Mouse (Mus musculus): ENCODE data around the gene 2010003K11Rik. TPM values are rescaled to one million over a fixed set of nuclear protein-coding genes. Genes with fewer than 3 reads are reported as not detected.

2010003K11Rik gene
- total RNA-seq (2012; rRNA removed) = not detected in 2 replicates

DNA sequence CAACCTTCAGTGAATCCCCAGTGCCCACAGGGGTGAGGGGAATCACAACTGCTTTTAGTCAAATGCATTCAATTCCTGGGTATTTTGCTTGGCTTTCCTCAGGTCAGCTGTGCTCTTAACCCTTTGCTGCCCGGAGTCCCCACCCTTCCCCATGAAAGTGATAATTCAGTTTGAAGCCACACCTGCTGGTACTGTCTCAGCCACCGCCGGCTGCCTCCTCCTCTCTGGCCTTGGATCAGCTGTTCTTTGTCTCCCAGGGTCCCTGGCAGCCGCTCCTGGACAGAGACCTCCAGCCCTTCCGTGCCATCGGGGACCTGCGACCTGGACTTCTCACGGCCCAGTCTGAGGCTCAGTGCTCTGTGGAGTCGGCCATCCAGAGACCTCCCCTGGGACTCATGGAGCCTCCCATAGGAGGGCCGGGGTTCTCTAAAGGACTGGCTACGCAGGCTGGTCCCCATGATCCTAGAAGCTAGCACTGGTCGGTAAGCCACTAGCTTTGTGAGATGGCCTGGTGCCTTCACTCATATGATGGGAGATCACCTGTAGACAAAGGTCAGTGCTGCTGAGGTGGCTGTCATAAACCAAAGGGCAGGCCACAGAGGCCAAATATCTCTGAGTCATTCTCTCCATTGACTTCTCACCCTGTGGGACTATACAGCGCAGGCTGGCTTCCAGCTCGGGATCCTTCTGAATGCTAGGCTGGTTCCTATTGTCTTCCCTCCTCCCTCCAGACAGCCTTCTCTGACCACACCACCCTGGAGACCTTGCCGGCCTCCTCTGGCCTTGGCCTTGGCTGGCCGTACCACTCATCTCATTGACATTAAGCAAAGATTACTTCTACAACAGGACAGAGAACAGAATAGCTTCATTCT is at the start of gene 2010003K11Rik:
2010003K11Rik (minus strand) TSS at position 522 of the 872 bp plus-strand sequence.
- no peak within 1 kb of the TSS for H3K27ac ChIP-seq (ENCODE audit: insufficient read depth, low read depth, low read length, poor library complexity, severe bottlenecking)
- no peaks in the 10 kb centered on the region for H3K36me3 ChIP-seq (ENCODE audit: control insufficient read depth, insufficient read depth, low read length, poor library complexity, severe bottlenecking)
- H3K9me3 ChIP-seq (ENCODE audit: control insufficient read depth, insufficient read depth, low read depth, low read length) = no peaks in the 10 kb centered on the region
- TF ChIP-seq MAFK (IDR thresholded peaks at IDR 0.05; ENCODE audit: insufficient read depth, low read depth, low read length) (no peak), HCFC1 (IDR thresholded peaks at IDR 0.05; ENCODE audit: borderline replicate concordance, insufficient read depth, low read length) (no peak), ZNF384 (IDR thresholded peaks at IDR 0.05; ENCODE audit: low read depth, low read length) (no peak), CHD2 (IDR thresholded peaks at IDR 0.05; ENCODE audit: low read depth, low read length) (no peak), ZC3H11A (IDR thresholded peaks at IDR 0.05; ENCODE audit: borderline replicate concordance, low read depth, low read length) (no peak)
- H3K4me3 ChIP-seq (ENCODE audit: insufficient read depth in 1 of 2, low read depth in 1 of 2, low read length in 2 of 2, poor library complexity in 1 of 2, severe bottlenecking in 1 of 2) = no peak within 1 kb of the TSS
- no peak within 1 kb of the TSS for H3K9ac ChIP-seq (ENCODE audit: insufficient read depth, low read depth, low read length, poor library complexity, severe bottlenecking)
- no peak for DNase-seq (ENCODE audit: low read depth, low spot score)
- in situ Hi-C loops (cut with MboI; ENCODE audit: low sequenced_read_pairs in 2 of 2, unreplicated experiment in 2 of 2) = no loop called here
- peaks cover 0 to 7% of the 10 kb centered on the region in 2 experiments; a peak in 2 of 4 replicates for H3K4me1 ChIP-seq (ENCODE audit: control insufficient read depth in 2 of 2, insufficient read depth in 2 of 2, low read length in 2 of 2, poor library complexity in 1 of 2)

DNA sequence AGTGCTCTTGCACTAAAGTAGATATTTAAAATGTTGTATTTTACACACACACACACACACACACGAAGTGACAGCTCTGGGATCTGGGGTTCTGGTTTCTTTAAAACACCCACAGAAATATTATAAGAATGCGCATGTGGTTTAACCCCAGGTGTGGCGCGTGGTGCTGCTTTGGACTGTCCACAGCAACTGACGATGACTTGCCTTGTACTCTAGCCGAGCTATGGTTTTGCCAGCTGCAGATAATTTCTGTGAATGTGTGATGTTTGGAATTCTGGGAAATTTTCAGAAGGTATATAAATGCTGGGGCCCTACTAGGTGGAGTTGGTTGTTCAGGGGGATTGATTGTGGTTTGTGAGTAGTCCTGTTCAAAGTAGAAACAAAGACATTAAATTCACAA is 49.4 kb upstream of the 2010003K11Rik start:
- in situ Hi-C loops (cut with MboI; ENCODE audit: low sequenced_read_pairs in 2 of 2, unreplicated experiment in 2 of 2) = no loop called here
- H3K27ac ChIP-seq (ENCODE audit: insufficient read depth, low read depth, low read length, poor library complexity, severe bottlenecking) = no peak overlapping the region
- no peak for TF ChIP-seq HCFC1 (IDR thresholded peaks at IDR 0.05; ENCODE audit: borderline replicate concordance, insufficient read depth, low read length)
- no peak for TF ChIP-seq MAFK (IDR thresholded peaks at IDR 0.05; ENCODE audit: insufficient read depth, low read depth, low read length)
- no peak for TF ChIP-seq ZC3H11A (IDR thresholded peaks at IDR 0.05; ENCODE audit: borderline replicate concordance, low read depth, low read length)
- no peak for TF ChIP-seq ZNF384 (IDR thresholded peaks at IDR 0.05; ENCODE audit: low read depth, low read length)
- TF ChIP-seq CHD2 (IDR thresholded peaks at IDR 0.05; ENCODE audit: low read depth, low read length) = no peak

DNA sequence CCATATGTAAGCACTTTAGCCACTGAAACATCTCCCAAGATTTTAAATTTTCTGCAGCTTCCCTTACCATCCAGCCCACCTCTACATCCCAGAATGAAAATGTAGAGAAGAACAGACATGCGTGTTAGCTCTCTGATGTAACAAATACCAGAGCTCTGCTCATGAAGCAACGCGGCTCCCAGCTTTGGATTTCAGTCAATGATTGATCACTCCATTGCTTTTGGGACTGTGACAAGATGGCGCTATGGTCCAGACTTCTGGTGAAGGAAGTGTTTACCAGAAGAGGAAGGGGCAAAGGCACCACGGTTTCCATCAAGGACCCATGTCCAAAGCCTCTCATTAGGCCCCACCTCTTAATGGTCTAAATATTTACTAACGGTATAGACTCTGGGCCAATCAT is 47.5 kb upstream of the 2010003K11Rik start:
- in situ Hi-C loops (cut with MboI; ENCODE audit: low sequenced_read_pairs in 2 of 2, unreplicated experiment in 2 of 2) = no loop called here

More for the DNA sequence above, 49.4 kb upstream of the 2010003K11Rik start:
- H3K9me3 ChIP-seq (ENCODE audit: control insufficient read depth, insufficient read depth, low read depth, low read length) = no peaks in the 10 kb centered on the region
- no peak overlapping the region for H3K9ac ChIP-seq (ENCODE audit: insufficient read depth, low read depth, low read length, poor library complexity, severe bottlenecking)
- H3K36me3 ChIP-seq (ENCODE audit: control insufficient read depth, insufficient read depth, low read length, poor library complexity, severe bottlenecking) = no peaks in the 10 kb centered on the region
- DNase-seq (ENCODE audit: low read depth, low spot score) = no peak
- H3K4me3 ChIP-seq (ENCODE audit: insufficient read depth in 1 of 2, low read depth in 1 of 2, low read length in 2 of 2, poor library complexity in 1 of 2, severe bottlenecking in 1 of 2) = no peak overlapping the region
- H3K4me1 ChIP-seq (ENCODE audit: control insufficient read depth in 2 of 2, insufficient read depth in 2 of 2, low read length in 2 of 2, poor library complexity in 1 of 2) = no peaks in the 10 kb centered on the region

GRCm38 (mm10) chr19:4545091-4545490 is 46.7 kb upstream of the 2010003K11Rik start:
- no peak overlapping the region for H3K9ac ChIP-seq (ENCODE audit: insufficient read depth, low read depth, low read length, poor library complexity, severe bottlenecking)
- in situ Hi-C loops (cut with MboI; ENCODE audit: low sequenced_read_pairs in 2 of 2, unreplicated experiment in 2 of 2) = no loop called here
- no peak for DNase-seq (ENCODE audit: low read depth, low spot score)

More for the DNA sequence above, 47.5 kb upstream of the 2010003K11Rik start:
- H3K27ac ChIP-seq (ENCODE audit: insufficient read depth, low read depth, low read length, poor library complexity, severe bottlenecking) = no peak overlapping the region
- H3K36me3 ChIP-seq (ENCODE audit: control insufficient read depth, insufficient read depth, low read length, poor library complexity, severe bottlenecking) = no peaks in the 10 kb centered on the region
- no peak overlapping the region for H3K9ac ChIP-seq (ENCODE audit: insufficient read depth, low read depth, low read length, poor library complexity, severe bottlenecking)
- H3K4me3 ChIP-seq (ENCODE audit: insufficient read depth in 1 of 2, low read depth in 1 of 2, low read length in 2 of 2, poor library complexity in 1 of 2, severe bottlenecking in 1 of 2) = no peak overlapping the region
- DNase-seq (ENCODE audit: low read depth, low spot score) = no peak
- TF ChIP-seq ZC3H11A (IDR thresholded peaks at IDR 0.05; ENCODE audit: borderline replicate concordance, low read depth, low read length) (no peak), CHD2 (IDR thresholded peaks at IDR 0.05; ENCODE audit: low read depth, low read length) (no peak), HCFC1 (IDR thresholded peaks at IDR 0.05; ENCODE audit: borderline replicate concordance, insufficient read depth, low read length) (no peak), MAFK (IDR thresholded peaks at IDR 0.05; ENCODE audit: insufficient read depth, low read depth, low read length) (no peak), ZNF384 (IDR thresholded peaks at IDR 0.05; ENCODE audit: low read depth, low read length) (no peak)
- no peaks in the 10 kb centered on the region for H3K4me1 ChIP-seq (ENCODE audit: control insufficient read depth in 2 of 2, insufficient read depth in 2 of 2, low read length in 2 of 2, poor library complexity in 1 of 2)
- H3K9me3 ChIP-seq (ENCODE audit: control insufficient read depth, insufficient read depth, low read depth, low read length) = no peaks in the 10 kb centered on the region

More at GRCm38 (mm10) chr19:4545091-4545490, 46.7 kb upstream of the 2010003K11Rik start:
- no peaks in the 10 kb centered on the region for H3K9me3 ChIP-seq (ENCODE audit: control insufficient read depth, insufficient read depth, low read depth, low read length)
- no peak overlapping the region for H3K27ac ChIP-seq (ENCODE audit: insufficient read depth, low read depth, low read length, poor library complexity, severe bottlenecking)
- H3K4me3 ChIP-seq (ENCODE audit: insufficient read depth in 1 of 2, low read depth in 1 of 2, low read length in 2 of 2, poor library complexity in 1 of 2, severe bottlenecking in 1 of 2) = no peak overlapping the region
- no peaks in the 10 kb centered on the region for H3K4me1 ChIP-seq (ENCODE audit: control insufficient read depth in 2 of 2, insufficient read depth in 2 of 2, low read length in 2 of 2, poor library complexity in 1 of 2)
- H3K36me3 ChIP-seq (ENCODE audit: control insufficient read depth, insufficient read depth, low read length, poor library complexity, severe bottlenecking) = no peaks in the 10 kb centered on the region
- TF ChIP-seq ZNF384 (IDR thresholded peaks at IDR 0.05; ENCODE audit: low read depth, low read length) (no peak), MAFK (IDR thresholded peaks at IDR 0.05; ENCODE audit: insufficient read depth, low read depth, low read length) (no peak), ZC3H11A (IDR thresholded peaks at IDR 0.05; ENCODE audit: borderline replicate concordance, low read depth, low read length) (no peak), HCFC1 (IDR thresholded peaks at IDR 0.05; ENCODE audit: borderline replicate concordance, insufficient read depth, low read length) (no peak), CHD2 (IDR thresholded peaks at IDR 0.05; ENCODE audit: low read depth, low read length) (no peak)

Data from ES-E14 (cell line).